Mouse (Mus musculus) intestine, postnatal 0 days (tissue): ENCODE measurements around the gene Mtrex. TPM values are rescaled to one million over a fixed set of nuclear protein-coding genes. Genes with fewer than 3 reads are reported as not detected.
A peak's percentile ranks its signal among the peaks of the same experiment; 100 is the strongest.

Experiments
- ATAC-seq: fragments of 200-750 bp; cut with Nextera tagmentation; 2 replicates; pipeline ENCODE4 v1.8.0; 2017; ENCODE audit warnings: mild to moderate bottlenecking, moderate TSS enrichment, moderate library complexity
- H3K27ac ChIP-seq: fragments of 300-500 bp; sonication (generic); 2 replicates; pipeline ENCODE4 v1.5.1; 2014; ENCODE audit warnings: mild to moderate bottlenecking, low read depth, low read length, moderate library complexity
- H3K27me3 ChIP-seq: fragments of 300-500 bp; sonication (generic); replicated peaks from 2 replicates; pipeline ENCODE4 v1.6.1; 2014; ENCODE audit warnings: low read length, mixed read lengths; ENCODE audit not compliant: control insufficient read depth, insufficient read depth
- H3K36me3 ChIP-seq: fragments of 300-500 bp; sonication (generic); 2 replicates; pipeline ENCODE4 v1.6.1; 2014; ENCODE audit warnings: mild to moderate bottlenecking, moderate library complexity; ENCODE audit not compliant: control insufficient read depth, insufficient read depth
- H3K4me1 ChIP-seq: fragments of 300-500 bp; sonication (generic); replicated peaks from 2 replicates; pipeline ENCODE4 v1.6.1; 2014; ENCODE audit warnings: antibody characterized with exemption, low read length, mixed read lengths; ENCODE audit not compliant: control insufficient read depth, insufficient read depth
- H3K4me2 ChIP-seq: fragments of 300-500 bp; sonication (generic); replicated peaks from 2 replicates; pipeline ENCODE4 v1.6.1; 2014; ENCODE audit warnings: low read depth, mild to moderate bottlenecking, moderate library complexity
- H3K4me3 ChIP-seq: fragments of 300-500 bp; sonication (generic); 2 replicates; pipeline ENCODE4 v1.5.1; 2014; ENCODE audit warnings: low read depth, low read length
- H3K9ac ChIP-seq: fragments of 300-500 bp; sonication (generic); 2 replicates; pipeline ENCODE4 v1.6.1; 2014; ENCODE audit warnings: mild to moderate bottlenecking, low read depth, low read length
- H3K9me3 ChIP-seq: fragments of 300-500 bp; sonication (generic); 2 replicates; pipeline ENCODE4 v1.6.1; 2016; ENCODE audit warnings: mixed run types; ENCODE audit not compliant: control insufficient read depth
- CTCF ChIP-seq: sonication (generic); IDR thresholded peaks from 2 replicates; pipeline ENCODE4 v1.5.1; 2016; ENCODE audit warnings: low read depth, mild to moderate bottlenecking, control low read depth, antibody characterized with exemption, moderate library complexity
- WGBS: fragments of 180-500 bp; shearing (Covaris S2); extraction: QIAGEN DNeasy Blood & Tissue Kit; methylation state at CpG from one replicate; pipeline ENCODE4 v1.1.7; 2014; 5-methylcytosine and 5-hydroxymethylcytosine counted together
- polyA plus RNA-seq: library from polyadenylated mRNA; unstranded; fragments of >200 nt; fragmentation: Nextera tagmentation; extraction: Ambion mirVana; gene quantifications from 2 replicates; pipeline ENCODE4 v1.2.1, GENCODE M21; 2015

Mtrex gene
- polyA plus RNA-seq, 1 experiment from 2014 or later = 17.2 TPM

DNA sequence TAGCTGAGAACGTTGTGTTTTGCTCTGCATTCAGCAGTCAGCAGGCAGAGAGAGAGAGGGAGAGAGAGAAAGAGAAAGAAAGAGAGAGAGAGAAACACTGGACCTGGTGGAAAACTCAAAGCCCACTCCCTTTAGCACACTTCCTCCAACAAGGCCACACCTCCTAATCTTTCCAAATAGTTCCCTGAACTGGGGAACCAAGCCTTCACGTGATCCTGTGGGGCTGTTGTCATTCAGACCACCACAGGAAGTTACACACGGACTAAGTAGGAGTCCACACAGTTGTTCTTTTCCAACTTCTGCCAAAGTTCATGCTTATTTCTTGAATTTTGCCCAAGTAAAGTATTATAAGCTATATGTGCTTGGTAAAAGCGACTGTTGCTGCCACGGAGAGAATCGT, 18.7 kb upstream of the Mtrex start:
- Histone ChIP-seq H3K9me3 (no peaks in the 10 kb centered on the region), H3K9ac (no peak overlapping the region), H3K4me2 (no peak overlapping the region), H3K36me3 (peaks cover 59% of the 10 kb centered on the region), H3K27ac (no peak overlapping the region), H3K4me3 (no peak overlapping the region), H3K4me1 (no peaks in the 10 kb centered on the region), H3K27me3 (no peaks in the 10 kb centered on the region)
- no peak for ATAC-seq
- TF ChIP-seq CTCF = no peak
- WGBS = 88% methylated on average over 6 of the region's 6 CpGs

DNA sequence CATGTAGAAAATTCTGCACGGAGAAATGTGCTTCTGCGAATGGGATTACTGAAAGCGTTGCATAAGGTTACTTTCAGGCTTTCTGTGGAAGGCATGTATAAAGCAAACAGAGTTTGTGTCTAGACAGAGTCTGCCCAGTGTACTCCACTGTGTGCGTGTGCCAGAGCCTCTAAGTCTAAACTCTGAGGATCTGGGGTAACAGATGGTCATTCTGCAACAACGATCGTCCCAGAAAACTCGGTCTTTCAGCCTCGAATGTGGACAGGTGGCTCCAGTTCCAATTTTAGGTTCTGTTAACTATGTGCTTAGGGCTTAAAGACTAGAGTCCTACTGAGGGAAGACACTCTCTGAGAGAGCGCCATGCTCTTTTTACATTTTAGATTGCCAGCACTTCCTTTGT, 18.1 kb upstream of the Mtrex start:
- H3K9ac ChIP-seq = no peak overlapping the region
- no peak for ATAC-seq
- no peaks in the 10 kb centered on the region for H3K4me1 ChIP-seq
- no peaks in the 10 kb centered on the region for H3K27me3 ChIP-seq
- WGBS = 92% methylated on average over 9 of the region's 9 CpGs
- no peak overlapping the region for H3K4me2 ChIP-seq
- no peak overlapping the region for H3K27ac ChIP-seq
- no peaks in the 10 kb centered on the region for H3K9me3 ChIP-seq
- TF ChIP-seq CTCF = no peak
- H3K4me3 ChIP-seq = no peak overlapping the region
- peaks cover 53% of the 10 kb centered on the region for H3K36me3 ChIP-seq

GRCm38 (mm10) chr13:112941879-112942330, 14.7 kb upstream of the Mtrex start:
- no peak overlapping the region for H3K9ac ChIP-seq
- H3K4me3 ChIP-seq = no peak overlapping the region
- H3K27me3 ChIP-seq = no peaks in the 10 kb centered on the region
- H3K9me3 ChIP-seq = no peaks in the 10 kb centered on the region
- WGBS = 66% methylated on average over 15 of the region's 15 CpGs
- peaks cover 46% of the 10 kb centered on the region for H3K36me3 ChIP-seq
- no peak overlapping the region for H3K27ac ChIP-seq
- ATAC-seq = no peak
- no peaks in the 10 kb centered on the region for H3K4me1 ChIP-seq
- no peak for TF ChIP-seq CTCF
- no peak overlapping the region for H3K4me2 ChIP-seq

DNA sequence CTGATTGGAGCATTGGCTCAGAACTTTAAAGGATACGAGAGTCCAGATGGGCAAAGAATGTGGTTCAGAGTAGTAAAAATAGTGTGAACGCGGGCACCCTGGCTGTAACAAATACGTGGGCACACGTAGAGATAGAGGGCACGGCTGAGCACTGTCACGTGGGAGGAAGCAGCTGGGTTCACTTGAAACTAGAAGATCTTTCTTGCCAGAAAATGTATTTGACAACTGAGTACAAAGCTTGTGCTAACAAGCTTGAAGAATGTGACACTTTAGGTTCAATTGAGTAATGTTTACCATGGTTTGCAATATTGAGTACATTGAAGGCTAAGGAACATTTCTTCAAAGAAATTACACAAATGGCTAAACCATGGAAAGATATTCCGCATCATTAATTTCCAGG, 10.9 kb upstream of the Mtrex start:
- no peaks in the 10 kb centered on the region for H3K9me3 ChIP-seq
- TF ChIP-seq CTCF = no peak
- H3K4me1 ChIP-seq = no peaks in the 10 kb centered on the region
- H3K36me3 ChIP-seq = peaks cover 39% of the 10 kb centered on the region
- no peaks in the 10 kb centered on the region for H3K27me3 ChIP-seq
- no peak overlapping the region for H3K27ac ChIP-seq
- no peak overlapping the region for H3K9ac ChIP-seq
- H3K4me3 ChIP-seq = no peak overlapping the region
- H3K4me2 ChIP-seq = no peak overlapping the region
- no peak for ATAC-seq
- WGBS = 94% methylated on average over 8 of the region's 8 CpGs

DNA sequence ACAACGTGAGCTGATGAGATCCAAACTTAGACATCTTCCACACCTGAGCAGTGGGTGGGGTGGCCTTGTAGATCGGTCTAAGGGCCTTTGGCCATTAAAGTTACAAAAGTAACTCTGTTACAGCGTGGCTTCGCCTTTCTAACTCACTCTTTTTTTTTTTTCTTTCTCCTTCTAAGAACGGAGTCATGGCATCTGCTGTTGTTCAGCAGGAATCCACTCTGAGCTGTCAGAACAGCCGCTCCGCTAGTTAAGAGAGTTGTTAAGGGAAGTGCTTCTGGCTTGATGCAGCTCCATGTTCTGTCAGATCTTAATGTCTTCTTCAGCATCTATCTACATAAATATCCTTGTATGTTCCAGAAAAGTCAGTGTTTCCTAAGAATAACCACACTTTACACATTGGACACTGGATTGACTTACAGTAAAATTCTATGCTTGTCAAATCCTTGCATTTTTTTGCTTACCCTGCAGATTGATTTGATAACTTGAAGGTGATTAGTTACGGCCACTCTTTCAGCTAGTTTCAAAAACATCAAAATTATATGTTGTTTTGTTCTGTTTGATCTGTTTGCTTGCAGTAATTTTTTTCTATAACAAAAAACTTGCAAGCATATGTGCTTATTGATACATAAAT, 955 bp upstream of the Mtrex start:
- no peak; the same call in 1 of the 2 replicates for ATAC-seq

DNA sequence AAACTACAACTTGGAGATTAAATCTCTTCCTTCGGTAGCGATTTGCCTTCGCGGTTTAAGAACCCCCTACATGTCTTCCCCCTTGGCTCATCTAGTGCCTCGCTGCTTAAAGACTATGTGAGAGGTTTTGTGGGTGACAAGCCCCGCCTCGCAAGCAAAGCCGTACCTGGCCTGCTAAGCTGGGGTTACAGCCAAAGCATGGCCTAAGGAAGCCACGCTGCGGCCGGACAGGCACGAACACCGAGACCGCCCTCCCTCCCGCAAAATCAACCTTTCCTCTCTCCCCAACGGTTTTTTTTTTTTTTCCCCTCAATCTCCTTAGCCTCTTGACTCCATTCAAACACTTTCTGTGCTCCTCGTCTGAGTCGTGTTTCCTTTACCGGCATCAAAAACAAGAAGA, 402 bp downstream of the Mtrex start:
- Histone ChIP-seq H3K4me1 (no peaks in the 10 kb centered on the region), H3K9me3 (no peaks in the 10 kb centered on the region), H3K9ac (peak overlapping the region; percentile 83), H3K27me3 (no peaks in the 10 kb centered on the region), H3K27ac (peak overlapping the region; percentile 79), H3K4me3 (peak overlapping the region; percentile 71), H3K4me2 (peak overlapping the region; percentile 97), H3K36me3 (no peaks in the 10 kb centered on the region)
- no peak for ATAC-seq
- no peak for TF ChIP-seq CTCF
- 1% methylated on average over 19 of the region's 19 CpGs for whole genome bisulfite sequencing

More for the DNA sequence above, 955 bp upstream of the Mtrex start:
- H3K27me3 ChIP-seq = no peaks in the 10 kb centered on the region
- peak overlapping the region; percentile 79 for H3K27ac ChIP-seq
- peak overlapping the region; percentile 71 for H3K4me3 ChIP-seq
- H3K4me1 ChIP-seq = no peaks in the 10 kb centered on the region
- H3K36me3 ChIP-seq = peaks cover 3% of the 10 kb centered on the region
- no peak for TF ChIP-seq CTCF
- peak overlapping the region; percentile 83 for H3K9ac ChIP-seq
- peak overlapping the region; percentile 97 for H3K4me2 ChIP-seq
- 3% methylated on average over 8 of the region's 8 CpGs for WGBS
- H3K9me3 ChIP-seq = no peaks in the 10 kb centered on the region
